Mouse (Mus musculus) erythroblast, embryonic 14.5 days (primary cell): ENCODE measurements around the gene Fubp1.

ENCODE experiments used
- GATA1 ChIP-seq: IDR thresholded peaks from 2 replicates; pipeline ENCODE4 v1.6.1; 2012; ENCODE audit warnings: low read length, inconsistent platforms, mixed read lengths
- TAL1 ChIP-seq: IDR thresholded peaks from 3 replicates; pipeline ENCODE4 v1.6.1; 2012; ENCODE audit warnings: low read length, inconsistent platforms, mixed read lengths

DNA sequence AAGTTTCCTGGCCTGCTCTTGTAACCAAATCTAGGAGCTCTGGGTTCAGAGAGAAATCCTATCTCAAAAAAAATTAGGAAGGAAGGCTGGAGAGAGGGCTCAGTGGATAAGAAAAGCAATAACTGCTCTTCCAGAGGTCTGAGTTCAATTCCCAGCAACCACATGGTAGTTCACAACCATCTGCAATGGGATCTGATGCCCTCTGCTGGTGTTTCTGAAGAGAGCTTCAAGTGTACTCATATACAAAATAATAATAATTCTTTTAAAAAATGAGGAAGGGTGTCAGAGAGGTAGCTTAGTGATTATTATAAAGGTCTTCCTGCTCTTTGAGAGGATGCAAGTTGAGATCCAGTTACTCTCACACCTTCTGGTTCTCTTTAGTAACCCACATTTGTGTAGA, 14.7 kb downstream of the Fubp1 start:
- no peak for TF ChIP-seq GATA1
- TF ChIP-seq TAL1, result no peak
